Mouse (Mus musculus) forebrain, embryonic 15.5 days (tissue): ENCODE measurements around the gene 4933402D24Rik. TPM values are rescaled to one million over a fixed set of nuclear protein-coding genes. Genes with fewer than 3 reads are reported as not detected.

Source experiments
- ATAC-seq: fragments of 200-750 bp; cut with Nextera tagmentation; replicated peaks from 2 replicates; pipeline ENCODE4 v1.8.0; 2017; ENCODE audit warnings: mild to moderate bottlenecking, moderate TSS enrichment, moderate library complexity
- H3K27ac ChIP-seq: fragments of 300-500 bp; sonication (generic); replicated peaks from 2 replicates; pipeline ENCODE4 v1.5.1; 2015; ENCODE audit warnings: mild to moderate bottlenecking, inconsistent platforms
- H3K27me3 ChIP-seq: fragments of 300-500 bp; sonication (generic); 2 replicates; pipeline ENCODE4 v1.6.1; 2015; ENCODE audit warnings: inconsistent platforms
- H3K36me3 ChIP-seq: fragments of 300-500 bp; sonication (generic); 2 replicates; pipeline ENCODE4 v1.6.1; 2015; ENCODE audit warnings: mild to moderate bottlenecking, inconsistent platforms
- H3K4me1 ChIP-seq: fragments of 300-500 bp; sonication (generic); 2 replicates; pipeline ENCODE4 v1.6.1; 2015; ENCODE audit warnings: inconsistent platforms
- H3K4me2 ChIP-seq: fragments of 300-500 bp; sonication (generic); replicated peaks from 2 replicates; pipeline ENCODE4 v1.6.1; 2015; ENCODE audit warnings: mild to moderate bottlenecking, inconsistent platforms
- H3K4me3 ChIP-seq: fragments of 300-500 bp; sonication (generic); 2 replicates; pipeline ENCODE4 v1.5.1; 2015; ENCODE audit warnings: mild to moderate bottlenecking, inconsistent platforms
- H3K9ac ChIP-seq: fragments of 300-500 bp; sonication (generic); replicated peaks from 2 replicates; pipeline ENCODE4 v1.6.1; 2015; ENCODE audit warnings: mild to moderate bottlenecking, inconsistent platforms
- H3K9me3 ChIP-seq: fragments of 300-500 bp; sonication (generic); 2 replicates; pipeline ENCODE4 v1.6.1; 2016; ENCODE audit warnings: inconsistent platforms
- WGBS: fragments of 180-500 bp; shearing (Covaris S2); methylation state at CpG from one replicate; pipeline ENCODE4 v1.1.7; 2015; ENCODE audit warnings: mixed read lengths; 5-methylcytosine and 5-hydroxymethylcytosine counted together
- polyA plus RNA-seq: library from polyadenylated mRNA; unstranded; fragments of >200 nt; fragmentation: Nextera tagmentation; extraction: Ambion mirVana; gene quantifications from 2 replicates; pipeline ENCODE4 v1.2.1, GENCODE M21; 2015

Gene 4933402D24Rik
- 0.19 and 0.31 TPM in 2 replicates for polyA plus RNA-seq

DNA sequence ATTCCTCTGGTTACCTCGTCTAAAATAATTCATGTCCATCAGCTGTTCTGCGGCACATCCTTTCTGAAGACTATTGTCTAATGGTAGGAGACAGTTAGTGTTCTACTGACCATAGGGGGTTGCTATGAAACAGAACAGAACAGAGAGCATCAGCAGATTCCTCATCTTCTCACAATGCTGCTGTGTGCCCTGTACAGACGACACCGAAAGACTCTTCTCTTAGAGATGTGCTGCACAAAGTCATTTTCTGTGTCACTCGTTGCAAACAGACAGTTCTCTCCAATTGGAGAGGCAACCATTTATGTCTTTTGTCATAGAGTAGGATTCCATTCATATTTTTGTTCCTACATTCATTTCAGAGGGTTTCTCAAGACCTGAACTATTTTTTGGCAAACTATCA is at the start of gene 4933402D24Rik:
4933402D24Rik (minus strand) TSS at position 101 of the 400 bp plus-strand sequence.
- no peak within 1 kb of the TSS for H3K4me2 ChIP-seq

GRCm38 (mm10) chr1:63808584-63808983 is 39.5 kb upstream of the 4933402D24Rik start:
- ATAC-seq = no peak
- H3K4me1 ChIP-seq = no peaks in the 10 kb centered on the region
- H3K4me2 ChIP-seq = no peak overlapping the region
- 82% methylated on average over 3 of the region's 3 CpGs for WGBS
- H3K4me3 ChIP-seq = no peak overlapping the region
- no peaks in the 10 kb centered on the region for H3K9me3 ChIP-seq
- no peaks in the 10 kb centered on the region for H3K27me3 ChIP-seq
- H3K9ac ChIP-seq = no peak overlapping the region
- H3K36me3 ChIP-seq = no peaks in the 10 kb centered on the region
- H3K27ac ChIP-seq = no peak overlapping the region

More for the DNA sequence above, at the start of gene 4933402D24Rik:
- H3K4me3 ChIP-seq = no peak within 1 kb of the TSS
- no peaks in the 10 kb centered on the region for H3K36me3 ChIP-seq
- no peak within 1 kb of the TSS for H3K9ac ChIP-seq
- peak within 1 kb of the TSS; percentile 77 for H3K27ac ChIP-seq
- WGBS = 76% methylated on average over 5 of the region's 5 CpGs
- H3K27me3 ChIP-seq = no peaks in the 10 kb centered on the region
- no peak for ATAC-seq
- no peaks in the 10 kb centered on the region for H3K9me3 ChIP-seq
- H3K4me1 ChIP-seq = peaks cover 37% of the 10 kb centered on the region

- Histone ChIP-seq H3K27ac (no peak overlapping the region), H3K9me3 (no peaks in the 10 kb centered on the region), H3K4me2 (no peak overlapping the region), H3K4me1 (no peaks in the 10 kb centered on the region), H3K9ac (no peak overlapping the region), H3K4me3 (no peak overlapping the region), H3K27me3 (no peaks in the 10 kb centered on the region), H3K36me3 (no peaks in the 10 kb centered on the region)
- no peak for ATAC-seq
Measured at GRCm38 (mm10) chr1:63805095-63805494, 36.0 kb upstream of the 4933402D24Rik start.

- H3K36me3 ChIP-seq = no peaks in the 10 kb centered on the region
- no peaks in the 10 kb centered on the region for H3K4me1 ChIP-seq
- H3K9ac ChIP-seq = no peak overlapping the region
- H3K4me2 ChIP-seq = no peak overlapping the region
- no peak overlapping the region for H3K4me3 ChIP-seq
- ATAC-seq = no peak
- no peaks in the 10 kb centered on the region for H3K9me3 ChIP-seq
- H3K27me3 ChIP-seq = no peaks in the 10 kb centered on the region
- no peak overlapping the region for H3K27ac ChIP-seq
Measured at GRCm38 (mm10) chr1:63794326-63794725, 25.3 kb upstream of the 4933402D24Rik start.

- no peak for ATAC-seq
- H3K9ac ChIP-seq = no peak overlapping the region
- H3K9me3 ChIP-seq = no peaks in the 10 kb centered on the region
- H3K4me1 ChIP-seq = no peaks in the 10 kb centered on the region
- no peaks in the 10 kb centered on the region for H3K27me3 ChIP-seq
- H3K27ac ChIP-seq = no peak overlapping the region
- H3K36me3 ChIP-seq = no peaks in the 10 kb centered on the region
- 69% methylated on average over 4 of the region's 4 CpGs for WGBS
- no peak overlapping the region for H3K4me3 ChIP-seq
- H3K4me2 ChIP-seq = no peak overlapping the region
Measured at GRCm38 (mm10) chr1:63776902-63777630, 8.0 kb upstream of the 4933402D24Rik start.

GRCm38 (mm10) chr1:63776396-63776795 is 7.3 kb upstream of the 4933402D24Rik start:
- WGBS = 60% methylated on average over 1 of the region's 1 CpGs
- Histone ChIP-seq H3K4me2 (no peak overlapping the region), H3K36me3 (no peaks in the 10 kb centered on the region), H3K9ac (no peak overlapping the region), H3K4me1 (no peaks in the 10 kb centered on the region), H3K9me3 (no peaks in the 10 kb centered on the region), H3K4me3 (no peak overlapping the region), H3K27ac (no peak overlapping the region), H3K27me3 (no peaks in the 10 kb centered on the region)
- ATAC-seq = no peak

- no peak overlapping the region for H3K9ac ChIP-seq
- 30% methylated on average over 7 of the region's 7 CpGs for WGBS
- ATAC-seq = peak; percentile 92
- H3K4me1 ChIP-seq = peaks cover 29% of the 10 kb centered on the region
- H3K4me2 ChIP-seq = no peak overlapping the region
- no peaks in the 10 kb centered on the region for H3K27me3 ChIP-seq
- H3K9me3 ChIP-seq = no peaks in the 10 kb centered on the region
- peak overlapping the region; percentile 77 for H3K27ac ChIP-seq
- H3K4me3 ChIP-seq = no peak overlapping the region
- H3K36me3 ChIP-seq = no peaks in the 10 kb centered on the region
Measured at GRCm38 (mm10) chr1:63770309-63770708, 1.2 kb upstream of the 4933402D24Rik start.

DNA sequence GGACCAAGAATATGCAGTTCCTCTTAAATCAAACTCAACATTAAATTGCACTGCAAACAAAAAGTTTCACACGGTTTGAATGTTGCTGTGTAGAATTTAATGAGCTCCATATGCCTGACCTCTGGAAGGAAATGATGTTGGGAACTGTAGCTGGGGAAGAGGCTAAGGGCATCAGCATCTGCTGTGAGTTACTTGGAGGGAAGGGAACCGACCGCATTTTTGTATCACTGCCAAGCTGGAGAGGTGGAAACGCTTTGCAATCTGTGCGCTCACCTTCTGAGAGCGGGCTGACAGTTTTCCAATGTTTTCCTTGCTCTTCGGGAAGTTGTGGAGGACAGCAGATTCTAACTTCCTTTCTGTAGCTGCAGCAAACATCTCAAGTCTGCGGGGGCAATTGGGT is 955 bp downstream of the 4933402D24Rik start:
- 61% methylated on average over 8 of the region's 8 CpGs for WGBS
- H3K9ac ChIP-seq = no peak overlapping the region
- H3K9me3 ChIP-seq = no peaks in the 10 kb centered on the region
- no peak for ATAC-seq
- no peaks in the 10 kb centered on the region for H3K27me3 ChIP-seq
- no peak overlapping the region for H3K4me2 ChIP-seq
- no peaks in the 10 kb centered on the region for H3K36me3 ChIP-seq
- H3K4me3 ChIP-seq = no peak overlapping the region
- peaks cover 47% of the 10 kb centered on the region for H3K4me1 ChIP-seq
- H3K27ac ChIP-seq = no peak overlapping the region

- no peaks in the 10 kb centered on the region for H3K9me3 ChIP-seq
- H3K9ac ChIP-seq = no peak overlapping the region
- H3K36me3 ChIP-seq = no peaks in the 10 kb centered on the region
- WGBS = 38% methylated on average over 7 of the region's 7 CpGs
- H3K4me3 ChIP-seq = no peak overlapping the region
- H3K4me2 ChIP-seq = peak overlapping the region; percentile 5; the same call in 1 of the 2 replicates
- H3K4me1 ChIP-seq = peaks cover 33% of the 10 kb centered on the region
- no peaks in the 10 kb centered on the region for H3K27me3 ChIP-seq
- peak overlapping the region; percentile 87 for H3K27ac ChIP-seq
- peak; percentile 23; the same call in 1 of the 2 replicates for ATAC-seq
Measured at GRCm38 (mm10) chr1:63764395-63764794, 4.7 kb downstream of the 4933402D24Rik start.

DNA sequence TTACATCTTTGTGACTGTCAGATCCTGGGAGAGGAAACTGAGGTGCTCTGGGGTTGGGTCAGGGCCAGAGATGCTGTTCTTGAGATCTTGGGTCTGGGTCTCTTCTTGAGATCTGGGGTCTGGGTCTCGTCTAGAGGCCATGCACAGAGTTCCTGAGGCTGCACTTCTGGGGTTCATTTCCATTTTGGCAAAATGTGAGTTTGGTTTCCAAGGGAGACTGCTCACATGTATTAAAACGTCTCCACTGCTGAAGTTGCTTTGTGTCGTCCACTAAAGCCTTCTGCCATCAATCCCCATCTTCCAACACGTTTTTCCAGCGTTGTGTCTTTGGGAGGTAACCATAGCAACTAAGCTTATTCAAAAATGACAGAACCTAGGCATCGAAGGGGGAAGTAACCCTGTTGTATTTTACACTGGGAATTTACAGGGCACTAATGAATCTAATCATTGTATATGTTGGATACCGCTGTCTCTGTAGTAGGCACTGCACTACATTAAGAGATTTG is 5.1 kb downstream of the 4933402D24Rik start:
- H3K9ac ChIP-seq = 0 out of 2 replicates have a peak overlapping the region, but pooled peaks have one; percentile 26
- H3K4me2 ChIP-seq = peak overlapping the region; percentile 5; the same call in 1 of the 2 replicates
- H3K4me1 ChIP-seq = peaks cover 29% of the 10 kb centered on the region
- no peaks in the 10 kb centered on the region for H3K36me3 ChIP-seq
- 9% methylated on average over 7 of the region's 7 CpGs for WGBS
- ATAC-seq = peak; percentile 85
- no peak overlapping the region for H3K4me3 ChIP-seq
- no peaks in the 10 kb centered on the region for H3K9me3 ChIP-seq
- H3K27ac ChIP-seq = peak overlapping the region; percentile 87
- no peaks in the 10 kb centered on the region for H3K27me3 ChIP-seq

- peaks cover 29% of the 10 kb centered on the region for H3K4me1 ChIP-seq
- 4% methylated on average over 3 of the region's 3 CpGs for WGBS
- peak; percentile 85 for ATAC-seq
- no peaks in the 10 kb centered on the region for H3K9me3 ChIP-seq
- no peak overlapping the region for H3K4me2 ChIP-seq
- no peaks in the 10 kb centered on the region for H3K36me3 ChIP-seq
- H3K27me3 ChIP-seq = no peaks in the 10 kb centered on the region
- H3K4me3 ChIP-seq = no peak overlapping the region
- peak overlapping the region; percentile 87 for H3K27ac ChIP-seq
- H3K9ac ChIP-seq = 0 out of 2 replicates have a peak overlapping the region, but pooled peaks have one; percentile 26
Measured at GRCm38 (mm10) chr1:63763212-63763694, 5.8 kb downstream of the 4933402D24Rik start.

GRCm38 (mm10) chr1:63756005-63756404 is 13.1 kb downstream of the 4933402D24Rik start:
- H3K4me3 ChIP-seq = no peak overlapping the region
- 64% methylated on average over 2 of the region's 2 CpGs for WGBS
- H3K4me1 ChIP-seq = no peaks in the 10 kb centered on the region
- no peak overlapping the region for H3K4me2 ChIP-seq
- H3K9ac ChIP-seq = no peak overlapping the region
- H3K9me3 ChIP-seq = no peaks in the 10 kb centered on the region
- no peak overlapping the region for H3K27ac ChIP-seq
- ATAC-seq = no peak
- no peaks in the 10 kb centered on the region for H3K27me3 ChIP-seq
- peaks cover 16% of the 10 kb centered on the region; the same call in 1 of the 2 replicates for H3K36me3 ChIP-seq
